Mouse (Mus musculus): ENCODE results near the gene Clstn2.

GRCm38 (mm10) chr9:97699020-97699419, 334.0 kb downstream of the Clstn2 start:
- TF ChIP-seq CTCF (IDR thresholded peaks at IDR 0.05; ENCODE audit: insufficient read depth, low read depth, low read length) = no peak
- no peak for TF ChIP-seq POLR2A (IDR thresholded peaks at IDR 0.05; ENCODE audit: insufficient read depth, low read depth, low read length)

Measured in olfactory bulb, adult 2 months (tissue).